Mouse (Mus musculus) spleen, postnatal 4 days (tissue): Measurements from ENCODE around the gene N4bp2.
A peak's percentile ranks its signal among the peaks of the same experiment; 100 is the strongest.

ENCODE experiments used
- DNase-seq, 2 experiments: peaks; one replicate each; pipeline ENCODE4 v3.0.0; 2022; ENCODE audit warnings: low spot score in 2 of 2

N4bp2 gene

GRCm38 (mm10) chr5:65827102-65827501 lies 63.8 kb downstream of the N4bp2 start:
- no peak for DNase-seq

- DNase-seq: no peak
Observed at GRCm38 (mm10) chr5:65828261-65828660, 64.9 kb downstream of the N4bp2 start.

- no peak for DNase-seq
Observed at GRCm38 (mm10) chr5:65829059-65829458, 65.7 kb downstream of the N4bp2 start.

- no peak for DNase-seq
Observed at GRCm38 (mm10) chr5:65831917-65832618, 68.7 kb downstream of the N4bp2 start.

- DNase-seq: no peak
Observed at GRCm38 (mm10) chr5:65833092-65833491, 69.8 kb downstream of the N4bp2 start.

- DNase-seq: no peak
Observed at GRCm38 (mm10) chr5:65833766-65834498, 70.6 kb downstream of the N4bp2 start.

- no peak for DNase-seq
Observed at GRCm38 (mm10) chr5:65838053-65838452, 74.7 kb downstream of the N4bp2 start.

- no peak for DNase-seq
Observed at GRCm38 (mm10) chr5:65842947-65843346, 79.6 kb downstream of the N4bp2 start.

GRCm38 (mm10) chr5:65846534-65846933 lies 83.2 kb downstream of the N4bp2 start:
- no peak for DNase-seq

- DNase-seq: no peak
Observed at GRCm38 (mm10) chr5:65846958-65847357, 83.6 kb downstream of the N4bp2 start.

- DNase-seq: no peak
Observed at GRCm38 (mm10) chr5:65847656-65848055, 84.3 kb downstream of the N4bp2 start.

GRCm38 (mm10) chr5:65850765-65851164 lies 87.4 kb downstream of the N4bp2 start:
- peak in 1 of 2 experiments; percentile 47 for DNase-seq

- no peak for DNase-seq
Observed at GRCm38 (mm10) chr5:65854786-65855191, 91.5 kb downstream of the N4bp2 start.

GRCm38 (mm10) chr5:65855571-65855970 lies 92.2 kb downstream of the N4bp2 start:
- DNase-seq: no peak

GRCm38 (mm10) chr5:65856591-65857411 lies 93.5 kb downstream of the N4bp2 start:
- DNase-seq: no peak

GRCm38 (mm10) chr5:65857935-65858334 lies 94.6 kb downstream of the N4bp2 start:
- peak in 1 of 2 experiments; percentile 25 for DNase-seq

GRCm38 (mm10) chr5:65858355-65858754 lies 95.0 kb downstream of the N4bp2 start:
- DNase-seq: no peak

GRCm38 (mm10) chr5:65858898-65859297 lies 95.6 kb downstream of the N4bp2 start:
- DNase-seq: no peak

GRCm38 (mm10) chr5:65859396-65859795 lies 96.1 kb downstream of the N4bp2 start:
- DNase-seq: no peak

- peak in 1 of 2 experiments; percentile 30 for DNase-seq
Observed at GRCm38 (mm10) chr5:65860281-65861000, 97.1 kb downstream of the N4bp2 start.

- DNase-seq: no peak
Observed at GRCm38 (mm10) chr5:65861154-65861944, 98.0 kb downstream of the N4bp2 start, which contains the start of gene Rhoh. Gene Rhoh (plus strand): TSS chr5:65861213.
